Mouse (Mus musculus) G1E (cell line): ENCODE measurements around the gene Tfap4. TPM values are rescaled to one million over a fixed set of nuclear protein-coding genes. Genes with fewer than 3 reads are reported as not detected.
A peak's percentile ranks its signal among the peaks of the same experiment; 100 is the strongest.
"Not testable (repeated sequence)": the region's sequence is repeated elsewhere in the genome, so short reads cannot be mapped to it uniquely, and the experiment has no call there.

Source experiments
- ATAC-seq: 2 replicates; pipeline ENCODE4 v1.8.0; 2016; ENCODE audit warnings: mild to moderate bottlenecking; ENCODE audit not compliant: insufficient number of reproducible peaks, poor library complexity, low FRiP score, severe bottlenecking; ENCODE audit errors: extremely low read depth
- DNase-seq: peaks from one replicate; pipeline ENCODE4 v3.0.0; 2012; ENCODE audit warnings: low spot score
- H3K27me3 ChIP-seq: 2 replicates; pipeline ENCODE4 v1.6.1; 2012; ENCODE audit warnings: mild to moderate bottlenecking, low read length, inconsistent platforms; ENCODE audit not compliant: insufficient read depth
- H3K36me3 ChIP-seq: replicated peaks from 2 replicates; pipeline ENCODE3; 2012; ENCODE audit warnings: mild to moderate bottlenecking, inconsistent platforms
- H3K4me1 ChIP-seq: 2 replicates; pipeline ENCODE4 v1.6.1; 2012; ENCODE audit warnings: low read depth, low read length, inconsistent platforms, mixed read lengths; ENCODE audit not compliant: insufficient read depth
- H3K4me3 ChIP-seq: 2 replicates; pipeline ENCODE4 v1.5.1; 2012; ENCODE audit warnings: low read depth, mild to moderate bottlenecking, inconsistent platforms, low read length, moderate library complexity, mixed read lengths
- H3K9me3 ChIP-seq: replicated peaks from 2 replicates; pipeline ENCODE4 v1.6.1; 2012; ENCODE audit warnings: inconsistent platforms
- CTCF ChIP-seq: IDR thresholded peaks from 2 replicates; pipeline ENCODE4 v1.5.1; 2012; ENCODE audit warnings: low read depth, low read length, inconsistent platforms, mixed read lengths
- GATA1 ChIP-seq: IDR thresholded peaks from 2 replicates; pipeline ENCODE4 v1.6.1; 2012; ENCODE audit warnings: borderline replicate concordance, low read length, inconsistent platforms, mixed read lengths
- GATA2 ChIP-seq: IDR thresholded peaks from 2 replicates; pipeline ENCODE4 v1.6.1; 2012; ENCODE audit warnings: low read depth, low read length, inconsistent platforms, borderline replicate concordance
- POLR2AphosphoS5 ChIP-seq: IDR thresholded peaks from 2 replicates; pipeline ENCODE4 v1.6.1; 2012; ENCODE audit warnings: low read depth, low read length, inconsistent platforms; ENCODE audit not compliant: insufficient replicate concordance
- TAL1 ChIP-seq: conservative IDR thresholded peaks from 2 replicates; pipeline ENCODE4 v1.6.1; 2012; ENCODE audit warnings: low read depth, low read length, inconsistent platforms, mixed read lengths
- polyA plus RNA-seq: library from polyadenylated mRNA; stranded (reverse); fragments of >175 nt; gene quantifications from 2 replicates; pipeline ENCODE4 v1.2.3, GENCODE M21; 2012
- total RNA-seq, 2 experiments: library from RNA; stranded (forward) in 1 of 2; stranded (reverse) in 1 of 2; fragments of 200-1000 nt in 1 of 2; fragments of >200 nt in 1 of 2; fragmentation: Nextera tagmentation in 1 of 2; gene quantifications; 2 replicates each; pipeline ENCODE4 v1.2.3; 2014 to 2017

Tfap4 gene
- total and polyA plus RNA-seq, 3 experiments: 26.0 to 81.1 (median 46.3) TPM

DNA sequence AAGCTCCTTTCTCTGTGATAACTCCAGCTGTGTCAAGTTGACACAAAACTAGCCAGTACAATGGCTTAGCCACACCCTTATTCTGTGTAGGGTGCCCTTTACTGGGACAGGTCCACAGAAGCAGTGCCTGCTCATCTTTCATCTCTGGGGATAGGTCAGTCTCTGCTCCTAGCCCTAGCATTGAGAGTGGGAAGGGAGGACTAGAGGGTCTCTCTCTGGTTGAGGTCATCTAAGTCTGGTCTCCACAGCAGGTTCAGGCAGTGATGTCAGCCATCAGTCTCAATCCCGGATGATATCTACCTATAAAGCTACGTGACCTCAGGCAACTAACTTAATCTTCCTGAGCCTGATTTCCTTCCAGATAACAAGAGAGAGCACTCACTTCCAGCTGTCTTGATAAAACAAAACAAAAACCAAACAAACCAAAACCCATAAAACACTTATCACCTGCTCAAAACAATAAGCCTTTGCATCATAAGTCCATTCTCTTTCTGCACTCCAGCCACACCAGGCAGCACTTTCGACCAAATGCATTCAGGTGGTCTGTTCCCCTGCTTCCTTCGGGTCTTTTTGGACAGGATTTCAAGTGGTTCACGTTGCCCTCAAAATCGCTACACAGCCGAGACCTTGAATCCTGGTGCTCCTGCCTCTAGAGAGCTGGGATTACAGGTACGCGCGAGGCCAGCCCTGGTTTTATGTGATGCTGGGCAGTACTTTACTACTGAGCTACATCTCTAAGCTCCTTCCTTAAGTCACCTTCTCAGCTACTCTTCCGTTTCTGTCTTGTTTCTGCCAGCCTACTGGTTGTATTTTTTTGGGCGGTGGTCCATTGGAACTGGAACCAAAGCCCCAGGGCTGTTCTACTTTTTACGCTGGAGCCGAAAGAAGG lies 26.2 kb upstream of the Tfap4 start:
- H3K9me3 ChIP-seq: no peaks in the 10 kb centered on the region
- TF ChIP-seq GATA2 (no peak), POLR2AphosphoS5 (no peak), GATA1 (no peak), CTCF (no peak), TAL1 (no peak)
- no peaks in the 10 kb centered on the region for H3K36me3 ChIP-seq
- DNase-seq (no peak), ATAC-seq (no peak)
- peak overlapping the region; percentile 71 for H3K4me3 ChIP-seq
- H3K4me1 ChIP-seq: peaks cover 44% of the 10 kb centered on the region
- H3K27me3 ChIP-seq: peaks cover 4% of the 10 kb centered on the region; the same call in 1 of the 2 replicates

DNA sequence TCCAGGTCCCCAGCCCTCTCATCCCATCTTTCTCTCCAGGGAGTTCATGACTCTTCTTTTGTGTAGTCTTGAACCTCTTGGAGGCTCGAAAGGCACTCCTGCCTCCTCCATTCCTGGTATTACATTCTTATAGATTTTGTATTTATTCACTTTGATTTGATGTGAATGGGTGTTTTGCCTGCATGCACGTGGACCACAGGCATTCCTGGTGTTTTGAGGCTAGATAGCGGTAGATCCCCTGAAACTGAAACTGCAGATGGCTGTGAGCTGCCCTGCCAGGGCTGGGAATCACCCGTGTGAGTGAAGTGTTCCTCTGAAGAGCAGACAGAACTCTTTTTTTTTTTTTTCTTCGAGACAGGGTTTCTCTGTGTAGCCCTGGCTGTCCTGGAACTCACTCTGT lies 24.8 kb upstream of the Tfap4 start:
- peaks cover 44% of the 10 kb centered on the region for H3K4me1 ChIP-seq
- no peaks in the 10 kb centered on the region for H3K9me3 ChIP-seq
- H3K4me3 ChIP-seq: no peak overlapping the region; the same call in 1 of the 2 replicates
- DNase-seq (no peak), ATAC-seq (no peak)
- TF ChIP-seq GATA1 (no peak), TAL1 (no peak), CTCF (no peak), POLR2AphosphoS5 (no peak), GATA2 (no peak)
- H3K36me3 ChIP-seq: no peaks in the 10 kb centered on the region
- H3K27me3 ChIP-seq: no peaks in the 10 kb centered on the region

DNA sequence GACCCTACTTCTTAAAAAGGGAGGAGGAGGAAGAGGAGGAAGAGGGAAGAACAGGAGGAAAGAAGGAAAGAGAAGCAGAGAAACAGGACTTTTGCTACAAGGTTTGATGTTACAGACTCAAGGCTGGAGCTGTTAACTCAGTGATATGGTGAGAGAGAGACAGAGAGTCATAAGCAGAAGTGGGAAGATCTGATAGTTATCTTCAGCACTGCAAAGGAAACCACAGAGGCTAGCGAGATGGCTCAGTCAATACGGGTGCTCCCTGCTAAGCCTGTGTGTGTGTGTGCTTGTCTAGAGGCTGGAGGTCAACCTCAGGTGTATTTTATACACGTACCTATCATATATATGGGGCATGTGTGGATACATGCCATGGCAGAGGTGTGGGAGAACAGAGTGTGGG lies 24.2 kb upstream of the Tfap4 start:
- ATAC-seq (peak; percentile 32), DNase-seq (no peak)
- TF ChIP-seq CTCF (no peak), GATA1 (no peak), POLR2AphosphoS5 (no peak), GATA2 (no peak), TAL1 (no peak)
- no peaks in the 10 kb centered on the region for H3K36me3 ChIP-seq
- H3K9me3 ChIP-seq: no peaks in the 10 kb centered on the region
- H3K27me3 ChIP-seq: peaks cover 5% of the 10 kb centered on the region
- peak overlapping the region; percentile 1; the same call in 1 of the 2 replicates for H3K4me3 ChIP-seq
- H3K4me1 ChIP-seq: peaks cover 47% of the 10 kb centered on the region

DNA sequence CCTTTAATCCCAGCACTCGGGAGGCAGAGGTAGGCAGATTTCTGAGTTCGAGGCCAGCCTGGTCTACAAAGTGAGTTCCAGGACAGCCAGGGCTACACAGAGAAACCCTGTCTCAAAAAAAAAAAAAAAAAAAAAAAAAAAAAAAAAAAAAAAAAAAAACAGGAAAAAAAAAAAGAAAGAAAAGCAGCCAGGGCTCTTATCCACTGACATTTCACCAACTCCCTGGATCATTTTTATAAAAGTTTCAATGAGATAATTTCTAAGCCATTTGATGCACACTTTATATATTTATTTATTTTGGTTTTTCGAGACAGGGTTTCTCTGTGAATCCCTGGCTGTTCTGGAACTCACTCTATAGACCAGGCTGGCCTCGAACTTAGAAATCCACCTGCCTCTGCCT lies 21.5 kb upstream of the Tfap4 start:
- not testable (repeated sequence) for H3K9me3 ChIP-seq, H3K4me3 ChIP-seq, ATAC-seq, H3K36me3 ChIP-seq, DNase-seq
- Histone ChIP-seq H3K4me1 (peaks cover 39% of the 10 kb centered on the region), H3K27me3 (peaks cover 16% of the 10 kb centered on the region)

DNA sequence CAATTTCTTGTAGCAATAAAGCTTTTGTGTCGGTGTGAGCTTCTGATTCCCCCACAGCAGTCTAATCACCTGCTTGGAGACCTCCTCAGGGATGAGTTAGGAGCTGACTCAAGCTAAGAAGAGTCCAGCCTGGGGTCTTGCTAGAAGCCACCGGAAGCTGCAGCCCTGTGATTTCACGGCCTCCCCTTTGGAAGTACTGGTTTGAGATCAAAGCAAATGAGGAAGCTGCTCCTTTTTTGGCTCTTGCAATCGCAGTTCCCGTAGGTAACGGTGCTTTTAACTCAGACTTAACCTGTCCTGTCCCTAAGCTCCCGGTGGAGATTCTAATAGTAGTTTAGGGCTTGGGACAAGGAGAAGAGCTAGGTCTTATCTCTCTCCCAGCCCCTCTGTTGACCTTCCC lies 19.0 kb upstream of the Tfap4 start:
- Histone ChIP-seq H3K36me3 (no peaks in the 10 kb centered on the region), H3K9me3 (no peaks in the 10 kb centered on the region), H3K4me1 (peaks cover 18% of the 10 kb centered on the region), H3K4me3 (no peak overlapping the region), H3K27me3 (peaks cover 26% of the 10 kb centered on the region)
- no peak for TF ChIP-seq POLR2AphosphoS5
- no peak for TF ChIP-seq TAL1
- TF ChIP-seq GATA2: no peak
- TF ChIP-seq CTCF: no peak
- no peak for TF ChIP-seq GATA1
- ATAC-seq (no peak), DNase-seq (no peak)

DNA sequence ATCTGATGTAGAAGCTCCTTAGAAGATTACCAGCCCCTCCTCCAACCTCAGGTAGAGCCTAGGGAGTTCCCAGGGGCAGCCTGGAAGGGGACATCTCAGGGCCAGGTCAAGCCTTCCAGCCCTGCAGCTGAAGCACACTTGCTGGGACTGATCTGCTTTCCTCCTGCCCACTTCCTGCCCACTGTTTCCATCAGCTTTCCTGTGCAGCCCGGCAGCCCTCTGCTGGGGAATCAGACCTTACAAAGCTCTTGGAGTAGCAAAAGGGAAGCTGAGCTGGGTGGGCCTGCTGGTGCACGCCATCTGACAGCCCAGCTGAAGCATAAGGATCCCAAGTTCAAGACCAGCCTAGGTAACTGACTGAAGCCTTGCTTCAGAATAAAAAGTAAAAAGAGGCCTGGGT lies 17.2 kb upstream of the Tfap4 start:
- Histone ChIP-seq H3K4me3 (no peak overlapping the region), H3K9me3 (no peaks in the 10 kb centered on the region), H3K4me1 (peaks cover 10% of the 10 kb centered on the region), H3K36me3 (no peaks in the 10 kb centered on the region), H3K27me3 (peaks cover 34% of the 10 kb centered on the region)
- no peak for DNase-seq
- TF ChIP-seq GATA2 (no peak), TAL1 (no peak), POLR2AphosphoS5 (no peak), GATA1 (no peak)
- ATAC-seq: no peak
